Mouse (Mus musculus) kidney, embryonic 15.5 days (tissue): Measurements from ENCODE around the gene Tmem72. TPM values are rescaled to one million over a fixed set of nuclear protein-coding genes. Genes with fewer than 3 reads are reported as not detected.

Source experiments
- ATAC-seq: fragments of 200-750 bp; cut with Nextera tagmentation; replicated peaks from 2 replicates; pipeline ENCODE4 v1.8.0; 2017; ENCODE audit warnings: moderate TSS enrichment; ENCODE audit not compliant: low FRiP score
- H3K27ac ChIP-seq: fragments of 300-500 bp; sonication (generic); 2 replicates; pipeline ENCODE4 v1.5.1; 2015; ENCODE audit warnings: mild to moderate bottlenecking, inconsistent platforms
- H3K27me3 ChIP-seq: fragments of 300-500 bp; sonication (generic); 2 replicates; pipeline ENCODE4 v1.6.1; 2015; ENCODE audit warnings: inconsistent platforms
- H3K36me3 ChIP-seq: fragments of 300-500 bp; sonication (generic); 2 replicates; pipeline ENCODE4 v1.6.1; 2015; ENCODE audit warnings: inconsistent platforms
- H3K4me1 ChIP-seq: fragments of 300-500 bp; sonication (generic); 2 replicates; pipeline ENCODE4 v1.6.1; 2015; ENCODE audit warnings: inconsistent platforms
- H3K4me2 ChIP-seq: fragments of 300-500 bp; sonication (generic); 2 replicates; pipeline ENCODE4 v1.6.1; 2015; ENCODE audit warnings: moderate library complexity, mild to moderate bottlenecking, inconsistent platforms
- H3K4me3 ChIP-seq: fragments of 300-500 bp; sonication (generic); replicated peaks from 2 replicates; pipeline ENCODE4 v1.5.1; 2015; ENCODE audit warnings: mild to moderate bottlenecking, inconsistent platforms
- H3K9ac ChIP-seq: fragments of 300-500 bp; sonication (generic); 2 replicates; pipeline ENCODE4 v1.6.1; 2015; ENCODE audit warnings: mild to moderate bottlenecking, inconsistent platforms
- H3K9me3 ChIP-seq: fragments of 300-500 bp; sonication (generic); replicated peaks from 2 replicates; pipeline ENCODE4 v1.6.1; 2016; ENCODE audit warnings: inconsistent platforms
- WGBS: fragments of 180-500 bp; shearing (Covaris S2); methylation state at CpG from one replicate; pipeline ENCODE4 v1.1.7; 2015; ENCODE audit warnings: mixed read lengths; 5-methylcytosine and 5-hydroxymethylcytosine counted together
- polyA plus RNA-seq: library from polyadenylated mRNA; unstranded; fragments of >200 nt; fragmentation: Nextera tagmentation; extraction: Ambion mirVana; gene quantifications from 2 replicates; pipeline ENCODE4 v1.2.1, GENCODE M21; 2015

Gene Tmem72
- polyA plus RNA-seq, 1 experiment from 2014 or later: 6.1 TPM

DNA sequence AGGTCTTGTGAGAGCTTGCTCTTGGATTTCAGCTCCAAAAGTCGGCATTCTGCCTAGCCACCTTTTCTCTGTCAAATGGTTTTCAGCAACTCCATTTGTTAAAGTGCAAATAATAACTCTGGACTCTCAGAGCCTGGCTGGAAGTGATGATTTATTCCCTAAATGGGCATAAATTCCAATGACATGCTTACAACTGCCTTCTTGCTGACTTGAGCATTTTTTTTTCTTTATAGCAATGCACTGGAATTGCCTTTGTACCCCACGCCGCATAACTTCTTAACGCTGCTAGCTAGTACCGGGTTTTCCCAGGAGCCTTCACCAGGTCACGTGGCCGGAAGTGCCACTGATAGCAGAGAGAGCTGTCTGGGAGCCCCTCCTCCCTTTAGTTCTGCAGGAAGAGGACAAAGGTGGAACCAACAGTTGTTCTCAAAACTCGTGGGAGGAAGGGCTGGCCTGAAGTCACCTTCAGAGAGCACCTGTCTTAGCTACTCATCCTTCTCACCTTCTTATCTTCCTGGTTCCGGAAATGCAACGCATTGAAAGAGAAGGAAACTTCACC, 40.3 kb downstream of the Tmem72 start:
- Histone ChIP-seq H3K27me3 (peaks cover 11% of the 10 kb centered on the region), H3K27ac (no peak overlapping the region), H3K36me3 (no peaks in the 10 kb centered on the region), H3K9ac (no peak overlapping the region), H3K4me3 (no peak overlapping the region), H3K4me1 (peaks cover 23% of the 10 kb centered on the region), H3K4me2 (no peak overlapping the region), H3K9me3 (no peaks in the 10 kb centered on the region)
- 58% methylated on average over 10 of the region's 10 CpGs for WGBS
- ATAC-seq: no peak

DNA sequence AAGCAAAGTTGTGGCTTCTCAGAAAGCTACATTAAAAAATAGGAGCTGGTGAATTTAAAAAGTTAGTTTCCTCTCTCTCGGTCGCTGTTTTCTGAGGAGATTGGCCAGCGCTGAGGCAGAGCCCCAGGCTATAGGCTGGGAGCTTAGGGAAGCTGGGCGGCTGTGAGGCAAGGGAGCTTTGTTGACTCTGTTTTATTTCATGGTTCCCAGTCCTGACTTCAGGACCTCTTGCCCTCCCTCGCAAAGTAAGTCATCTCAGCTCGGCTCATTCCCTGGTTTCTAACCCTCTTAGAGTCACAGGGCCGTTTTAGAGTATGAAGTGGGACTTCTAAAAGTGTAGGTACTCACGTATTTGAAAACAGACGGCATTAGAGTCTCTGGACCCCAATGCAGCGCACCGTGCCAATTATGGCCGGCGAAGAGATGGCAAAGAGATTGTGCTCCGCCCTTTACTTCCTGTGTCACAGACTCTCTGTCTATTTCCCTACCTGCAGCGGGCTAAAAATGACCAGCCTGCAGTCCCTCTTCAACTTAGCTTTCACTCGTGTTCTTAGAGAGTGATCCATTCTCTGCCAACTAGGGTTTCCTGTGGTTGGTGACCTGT, 42.3 kb downstream of the Tmem72 start:
- H3K4me3 ChIP-seq: peak overlapping the region; percentile 52
- peak overlapping the region; percentile 50; the same call in 1 of the 2 replicates for H3K9ac ChIP-seq
- no peak; the same call in 1 of the 2 replicates for ATAC-seq
- H3K9me3 ChIP-seq: no peaks in the 10 kb centered on the region
- H3K4me1 ChIP-seq: peaks cover 41% of the 10 kb centered on the region
- no peaks in the 10 kb centered on the region for H3K36me3 ChIP-seq
- H3K27me3 ChIP-seq: peaks cover 23% of the 10 kb centered on the region
- peak overlapping the region; percentile 80 for H3K27ac ChIP-seq
- 24% methylated on average over 16 of the region's 16 CpGs for WGBS
- peak overlapping the region; percentile 96 for H3K4me2 ChIP-seq

DNA sequence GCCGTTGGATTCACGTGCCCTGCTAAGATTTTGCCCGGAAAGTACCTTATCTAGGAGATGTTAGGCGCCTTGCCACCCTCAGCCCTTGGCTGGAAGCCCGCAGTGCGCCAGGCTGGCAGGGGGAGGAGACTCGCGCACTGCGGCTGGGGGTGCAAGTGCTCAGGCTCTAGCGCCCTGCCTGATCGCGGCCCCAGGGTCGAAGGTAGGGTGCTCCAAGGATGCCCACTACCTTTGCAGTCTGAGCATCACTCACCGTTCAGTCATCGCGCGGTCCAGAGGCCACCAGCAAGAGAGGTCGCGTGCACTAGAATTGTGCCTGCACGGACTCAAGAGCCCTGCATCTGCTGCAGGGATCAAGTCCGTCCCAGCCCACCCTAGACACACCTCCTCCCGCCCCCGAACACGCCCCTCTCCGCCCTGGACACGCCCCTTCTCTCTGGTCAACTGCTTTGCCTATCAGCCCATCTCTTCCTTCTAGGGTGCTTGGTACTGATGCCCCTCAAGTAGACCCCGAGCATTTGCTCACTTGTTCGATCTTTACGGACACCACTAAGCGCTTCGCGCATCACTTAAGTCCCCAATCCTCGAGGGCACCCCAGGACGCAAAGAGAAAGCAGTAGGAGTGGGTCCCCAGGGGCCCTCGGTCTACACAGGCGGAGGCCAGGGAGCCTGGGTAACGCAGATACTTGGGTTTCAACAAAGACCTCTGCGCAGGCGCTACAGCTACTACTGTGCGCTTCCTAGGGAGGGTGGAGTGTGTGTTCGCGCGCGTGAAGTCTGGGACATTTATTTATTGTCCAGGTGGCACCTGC, 43.0 kb downstream of the Tmem72 start, which contains the start of gene Rassf4:
Rassf4 (minus strand) TSS at position 482 of the 812 bp plus-strand sequence.
- Histone ChIP-seq H3K36me3 (no peaks in the 10 kb centered on the region), H3K4me3 (peak within 1 kb of the TSS; percentile 52), H3K9ac (peak within 1 kb of the TSS; percentile 50), H3K27ac (peak within 1 kb of the TSS; percentile 80), H3K4me1 (peaks cover 41% of the 10 kb centered on the region), H3K9me3 (no peaks in the 10 kb centered on the region), H3K4me2 (peak within 1 kb of the TSS; percentile 96), H3K27me3 (peaks cover 23% of the 10 kb centered on the region)
- peak; percentile 91 for ATAC-seq
- WGBS: under 1% methylated on average over 44 of the region's 44 CpGs

DNA sequence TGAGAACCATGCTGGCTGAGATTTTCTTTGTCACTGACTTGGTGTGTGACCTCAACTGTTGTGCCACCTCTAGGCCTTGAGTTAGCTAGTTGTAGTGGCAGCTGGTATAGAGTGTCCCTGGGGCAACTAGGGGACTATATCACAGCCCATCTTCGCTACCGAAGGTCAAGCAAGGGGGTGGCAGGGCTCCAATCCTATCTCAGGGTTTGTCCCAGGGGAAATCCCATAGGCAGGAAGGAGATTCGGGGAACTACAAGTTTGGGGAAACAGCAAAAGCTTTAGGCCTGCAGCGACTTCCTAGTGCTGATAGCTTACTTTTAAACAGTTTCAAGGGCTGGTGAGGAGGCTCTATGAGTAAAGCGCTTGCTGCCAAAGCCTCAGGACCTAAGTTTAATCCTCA, 44.4 kb downstream of the Tmem72 start:
- ATAC-seq: no peak
- Histone ChIP-seq H3K4me3 (no peak overlapping the region), H3K27ac (no peak overlapping the region), H3K4me2 (no peak overlapping the region), H3K4me1 (peaks cover 41% of the 10 kb centered on the region), H3K27me3 (peaks cover 23% of the 10 kb centered on the region), H3K9me3 (no peaks in the 10 kb centered on the region), H3K9ac (no peak overlapping the region), H3K36me3 (no peaks in the 10 kb centered on the region)
- WGBS: 74% methylated on average over 5 of the region's 5 CpGs

DNA sequence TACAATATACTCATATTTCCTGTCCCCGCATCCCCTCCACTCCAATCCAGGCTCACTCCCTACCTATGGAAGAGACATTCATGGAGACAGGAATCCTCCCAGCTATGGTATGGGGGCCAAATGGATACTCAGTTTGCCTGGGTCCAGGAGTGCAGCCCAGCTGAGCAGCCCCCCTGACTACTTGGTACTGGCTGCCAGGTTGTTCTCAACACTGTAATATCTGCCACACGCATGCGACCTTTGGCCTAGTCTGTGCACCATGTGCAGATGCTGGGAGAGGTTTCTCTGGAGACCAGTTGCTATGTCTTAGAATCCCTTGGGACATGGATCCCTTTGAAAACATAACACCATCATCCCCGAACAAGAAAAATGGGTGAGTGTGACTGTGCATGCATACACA, 44.9 kb downstream of the Tmem72 start:
- H3K4me3 ChIP-seq: no peak overlapping the region
- H3K27ac ChIP-seq: no peak overlapping the region
- no peaks in the 10 kb centered on the region for H3K9me3 ChIP-seq
- 90% methylated on average over 4 of the region's 4 CpGs for WGBS
- H3K4me1 ChIP-seq: peaks cover 41% of the 10 kb centered on the region
- H3K27me3 ChIP-seq: peaks cover 23% of the 10 kb centered on the region
- no peak overlapping the region for H3K9ac ChIP-seq
- H3K4me2 ChIP-seq: no peak overlapping the region
- ATAC-seq: no peak
- no peaks in the 10 kb centered on the region for H3K36me3 ChIP-seq

DNA sequence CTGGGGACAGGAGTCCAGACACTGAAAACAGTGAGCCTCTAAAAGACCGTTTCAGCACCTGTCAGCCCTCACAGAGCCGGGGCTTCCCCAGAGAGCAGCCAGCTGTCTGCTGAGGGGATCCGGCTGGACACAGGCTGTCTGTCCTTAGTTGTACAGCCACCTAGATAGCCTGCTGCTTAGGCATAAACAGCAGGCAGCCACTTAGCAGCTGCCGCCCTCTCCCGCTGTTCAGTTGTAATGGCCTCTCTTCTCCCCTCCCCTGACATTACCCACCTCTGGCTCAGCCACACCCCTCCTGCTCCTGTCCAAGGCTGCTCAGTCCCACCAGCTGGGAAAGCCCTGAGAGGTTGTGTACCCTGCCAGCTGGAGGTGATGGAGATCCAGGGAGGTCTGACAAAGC, 45.7 kb downstream of the Tmem72 start:
- ATAC-seq: peak; percentile 23; the same call in 1 of the 2 replicates
- no peak overlapping the region for H3K4me2 ChIP-seq
- no peak overlapping the region for H3K27ac ChIP-seq
- H3K9ac ChIP-seq: no peak overlapping the region
- peaks cover 41% of the 10 kb centered on the region for H3K4me1 ChIP-seq
- H3K36me3 ChIP-seq: no peaks in the 10 kb centered on the region
- 2% methylated on average over 5 of the region's 5 CpGs for WGBS
- H3K4me3 ChIP-seq: no peak overlapping the region
- no peaks in the 10 kb centered on the region for H3K9me3 ChIP-seq
- H3K27me3 ChIP-seq: peaks cover 23% of the 10 kb centered on the region

DNA sequence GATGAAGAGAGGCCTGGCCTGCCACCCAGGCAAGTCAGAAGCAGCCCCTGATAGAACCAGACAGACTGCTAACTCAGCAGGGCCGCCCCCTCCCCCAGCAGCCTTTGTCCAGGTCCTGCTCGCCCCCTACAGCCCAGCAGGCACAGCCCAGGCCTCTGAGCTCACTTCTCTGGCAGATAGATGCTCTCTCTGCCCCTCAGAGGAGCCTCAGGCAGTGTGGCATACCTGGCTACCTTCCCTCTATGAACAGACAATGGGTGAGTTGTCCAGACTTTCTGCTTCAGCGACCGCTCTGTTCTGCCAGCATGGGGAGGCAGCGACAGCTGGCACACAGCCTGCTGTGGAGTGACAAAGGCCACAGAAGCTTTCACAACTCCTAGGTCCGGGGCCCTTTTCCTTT, 46.6 kb downstream of the Tmem72 start:
- H3K9ac ChIP-seq: no peak overlapping the region
- no peaks in the 10 kb centered on the region for H3K9me3 ChIP-seq
- no peak overlapping the region for H3K27ac ChIP-seq
- H3K4me1 ChIP-seq: peaks cover 41% of the 10 kb centered on the region
- H3K4me2 ChIP-seq: peak overlapping the region; percentile 12; the same call in 1 of the 2 replicates
- no peaks in the 10 kb centered on the region for H3K36me3 ChIP-seq
- no peak overlapping the region for H3K4me3 ChIP-seq
- peaks cover 23% of the 10 kb centered on the region for H3K27me3 ChIP-seq
- WGBS: 47% methylated on average over 6 of the region's 6 CpGs
- ATAC-seq: no peak

DNA sequence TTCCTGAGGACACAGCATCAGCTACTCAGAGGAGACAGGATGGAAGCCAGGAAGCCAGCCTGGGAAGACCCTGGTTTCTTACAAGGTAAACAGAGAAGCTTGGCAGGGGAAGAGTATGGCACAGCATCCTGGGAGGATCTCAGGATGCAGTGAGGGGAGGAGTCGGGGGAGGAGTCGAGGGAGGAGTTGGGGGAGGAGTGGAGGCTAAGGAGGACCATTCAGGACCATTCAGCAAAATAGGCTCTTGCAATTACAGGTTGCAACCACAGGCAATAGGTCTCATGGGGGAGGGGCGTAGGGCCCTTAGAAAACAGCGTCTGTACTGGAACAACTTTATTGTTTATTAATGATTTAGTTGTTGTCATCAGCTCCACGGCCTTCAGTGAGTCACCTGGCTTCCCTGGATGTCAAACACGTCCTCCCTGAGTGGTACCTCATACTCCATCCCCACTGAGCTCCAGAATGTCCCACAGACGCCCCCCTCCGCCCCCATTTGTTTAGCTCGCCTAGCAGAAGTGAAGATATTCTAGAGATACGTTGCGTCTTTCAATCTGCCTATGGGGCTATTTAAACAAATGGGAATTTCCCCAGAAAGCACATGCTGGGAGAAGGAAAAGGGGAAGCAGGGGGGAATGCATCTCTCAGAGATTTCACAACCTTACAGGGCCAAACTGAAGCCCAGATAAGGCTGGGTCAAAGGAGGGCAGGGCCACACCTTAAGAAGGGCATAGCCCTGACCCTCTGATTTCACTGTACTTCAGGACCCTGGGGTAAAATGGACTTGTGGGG, 47.8 kb downstream of the Tmem72 start:
- Histone ChIP-seq H3K36me3 (no peaks in the 10 kb centered on the region), H3K9me3 (no peaks in the 10 kb centered on the region), H3K4me3 (no peak overlapping the region), H3K9ac (no peak overlapping the region), H3K27me3 (peaks cover 23% of the 10 kb centered on the region), H3K27ac (no peak overlapping the region), H3K4me2 (no peak overlapping the region), H3K4me1 (peaks cover 30% of the 10 kb centered on the region)
- ATAC-seq: no peak
- WGBS: 40% methylated on average over 11 of the region's 11 CpGs

DNA sequence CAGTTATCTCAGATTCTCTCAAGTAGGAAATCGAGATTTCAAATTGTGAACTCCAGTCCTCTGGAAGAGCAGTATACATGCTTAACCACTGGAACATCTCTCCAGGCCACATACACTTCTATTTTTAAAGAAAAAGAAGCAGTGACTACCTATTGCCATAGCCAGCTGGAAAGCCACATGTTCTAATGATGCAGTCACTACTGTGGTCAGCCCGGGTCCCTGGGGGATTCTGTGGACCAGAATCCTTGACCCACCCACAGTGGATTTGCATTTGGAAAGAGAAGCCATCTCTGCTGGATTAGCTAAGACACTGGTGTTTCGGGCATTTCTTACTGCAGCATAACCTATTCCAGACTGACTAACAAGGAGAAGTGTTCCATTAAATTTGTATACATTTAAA, 49.3 kb downstream of the Tmem72 start:
- ATAC-seq: no peak

DNA sequence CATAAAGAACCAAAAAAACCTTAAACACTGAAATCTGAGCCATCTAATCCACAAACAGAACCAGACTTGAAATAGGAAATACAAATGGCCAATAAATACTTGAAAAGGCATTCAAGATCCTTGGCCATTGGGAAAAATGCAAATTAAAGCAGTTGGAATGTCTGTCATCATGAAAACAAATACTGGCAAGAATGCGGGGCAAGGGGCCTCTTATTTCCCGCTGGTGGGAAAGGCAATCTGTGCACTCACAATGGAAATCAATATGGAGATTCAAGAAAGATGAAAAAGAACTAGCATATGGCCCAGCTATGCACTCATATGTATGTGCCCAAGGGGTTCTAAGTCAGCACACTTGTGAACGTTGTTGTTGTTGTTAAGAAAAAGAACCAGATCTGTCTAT, 49.8 kb downstream of the Tmem72 start:
- Histone ChIP-seq H3K27ac (no peak overlapping the region), H3K4me3 (no peak overlapping the region), H3K9ac (no peak overlapping the region), H3K27me3 (peaks cover 16% of the 10 kb centered on the region; the same call in 1 of the 2 replicates), H3K4me1 (peaks cover 23% of the 10 kb centered on the region), H3K9me3 (no peaks in the 10 kb centered on the region), H3K36me3 (no peaks in the 10 kb centered on the region), H3K4me2 (no peak overlapping the region)
- WGBS: 75% methylated on average over 3 of the region's 3 CpGs
- no peak for ATAC-seq

More for the DNA sequence above, 49.3 kb downstream of the Tmem72 start:
- H3K27ac ChIP-seq: no peak overlapping the region
- no peaks in the 10 kb centered on the region for H3K36me3 ChIP-seq
- H3K4me2 ChIP-seq: no peak overlapping the region
- peaks cover 23% of the 10 kb centered on the region for H3K4me1 ChIP-seq
- 79% methylated on average over 3 of the region's 3 CpGs for WGBS
- no peaks in the 10 kb centered on the region for H3K9me3 ChIP-seq
- H3K9ac ChIP-seq: no peak overlapping the region
- H3K4me3 ChIP-seq: no peak overlapping the region
- peaks cover 19% of the 10 kb centered on the region for H3K27me3 ChIP-seq

DNA sequence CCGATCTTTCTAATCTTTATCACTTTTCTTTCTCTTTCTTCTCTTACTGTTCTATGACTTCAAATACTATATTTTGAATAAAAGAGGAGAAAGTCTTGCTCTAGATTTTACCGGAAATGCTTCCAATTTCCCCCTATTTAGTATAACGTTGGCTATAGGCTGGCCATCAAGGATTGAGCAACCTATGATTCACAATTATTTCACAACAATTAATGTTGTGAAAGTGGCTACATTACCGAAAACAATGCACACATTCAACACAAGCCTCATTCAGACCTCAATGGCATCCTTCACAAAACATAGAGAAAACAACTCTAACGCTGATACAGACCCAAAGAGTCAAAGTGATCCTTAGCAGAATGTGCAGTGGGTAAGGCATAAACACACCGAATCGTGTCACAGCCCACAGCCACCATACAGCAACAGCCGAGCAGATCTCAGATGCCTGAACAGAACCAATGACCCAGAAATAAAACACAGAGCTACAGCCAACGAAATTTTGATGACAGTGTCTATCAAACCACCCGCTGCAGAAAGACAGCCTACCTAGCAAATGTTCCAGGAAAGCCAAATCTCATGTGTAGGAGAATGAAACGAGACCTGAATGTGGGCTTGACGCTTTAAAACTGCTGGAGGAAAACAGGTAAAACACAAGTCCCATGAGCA, 50.5 kb downstream of the Tmem72 start:
- H3K36me3 ChIP-seq: no peaks in the 10 kb centered on the region
- 81% methylated on average over 12 of the region's 12 CpGs for WGBS

More for the DNA sequence above, 50.5 kb downstream of the Tmem72 start:
- no peak for ATAC-seq
- peaks cover 16% of the 10 kb centered on the region for H3K4me1 ChIP-seq
- H3K4me2 ChIP-seq: no peak overlapping the region
- H3K27me3 ChIP-seq: peaks cover 11% of the 10 kb centered on the region; the same call in 1 of the 2 replicates
- no peaks in the 10 kb centered on the region for H3K9me3 ChIP-seq
- no peak overlapping the region for H3K4me3 ChIP-seq
- no peak overlapping the region for H3K9ac ChIP-seq
- no peak overlapping the region for H3K27ac ChIP-seq
